Mouse (Mus musculus) forebrain, embryonic 16.5 days (tissue): ENCODE data around the gene March9. TPM values are rescaled to one million over a fixed set of nuclear protein-coding genes. Genes with fewer than 3 reads are reported as not detected.

Experiments
- ATAC-seq: fragments of 200-750 bp; cut with Nextera tagmentation; 2 replicates; pipeline ENCODE4 v1.8.0; 2017; ENCODE audit warnings: mild to moderate bottlenecking, moderate library complexity
- H3K27ac ChIP-seq: fragments of 300-500 bp; sonication (generic); 2 replicates; pipeline ENCODE4 v1.5.1; 2014; ENCODE audit warnings: low read length, control low read depth
- H3K27me3 ChIP-seq: fragments of 300-500 bp; sonication (generic); replicated peaks from 2 replicates; pipeline ENCODE4 v1.6.1; 2014; ENCODE audit warnings: low read length; ENCODE audit not compliant: control insufficient read depth, insufficient read depth
- H3K36me3 ChIP-seq: fragments of 300-500 bp; sonication (generic); 2 replicates; pipeline ENCODE4 v1.6.1; 2014; ENCODE audit not compliant: control insufficient read depth, insufficient read depth
- H3K4me1 ChIP-seq: fragments of 300-500 bp; sonication (generic); replicated peaks from 2 replicates; pipeline ENCODE4 v1.6.1; 2014; ENCODE audit warnings: low read length; ENCODE audit not compliant: control insufficient read depth, insufficient read depth
- H3K4me2 ChIP-seq: fragments of 300-500 bp; sonication (generic); 2 replicates; pipeline ENCODE4 v1.6.1; 2014; ENCODE audit warnings: mild to moderate bottlenecking, low read length, control low read depth
- H3K4me3 ChIP-seq: fragments of 300-500 bp; sonication (generic); replicated peaks from 2 replicates; pipeline ENCODE4 v1.5.1; 2014; ENCODE audit warnings: mild to moderate bottlenecking, low read length, control low read depth
- H3K9ac ChIP-seq: fragments of 300-500 bp; sonication (generic); replicated peaks from 2 replicates; pipeline ENCODE4 v1.6.1; 2014; ENCODE audit warnings: low read depth, low read length, control low read depth
- H3K9me3 ChIP-seq: fragments of 300-500 bp; sonication (generic); 2 replicates; pipeline ENCODE4 v1.6.1; 2016; ENCODE audit warnings: low read length; ENCODE audit not compliant: control insufficient read depth
- WGBS: fragments of 180-500 bp; shearing (Covaris S2); extraction: QIAGEN DNeasy Blood & Tissue Kit; methylation state at CpG from one replicate; pipeline ENCODE4 v1.1.7; 2014; 5-methylcytosine and 5-hydroxymethylcytosine counted together
- polyA plus RNA-seq: library from polyadenylated mRNA; unstranded; fragments of >200 nt; fragmentation: Nextera tagmentation; extraction: Ambion mirVana; gene quantifications from 2 replicates; pipeline ENCODE4 v1.2.1, GENCODE M21; 2015

Gene March9
- polyA plus RNA-seq, 1 experiment from 2014 or later: 6.6 TPM

DNA sequence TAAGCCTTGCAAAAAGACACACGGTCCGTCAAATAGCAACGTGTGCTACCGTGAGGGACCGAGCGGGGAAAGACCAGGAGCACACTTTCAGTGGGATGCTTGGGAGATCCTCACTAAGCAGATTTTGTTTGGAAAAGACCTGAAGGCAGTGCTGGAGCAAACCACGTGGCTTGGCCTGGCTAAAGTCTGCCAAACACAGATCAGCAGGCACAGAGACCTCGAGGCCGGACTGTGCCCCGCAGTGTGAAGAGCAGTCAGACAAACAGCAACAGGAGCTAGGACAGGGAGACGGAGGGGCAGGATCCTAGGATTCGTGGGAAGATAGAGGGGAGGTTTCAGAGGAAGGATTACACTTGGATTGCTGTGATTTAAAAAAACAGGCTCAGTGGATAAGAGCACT lies 23.7 kb downstream of the March9 start:
- Histone ChIP-seq H3K4me1 (peaks cover 4% of the 10 kb centered on the region), H3K27me3 (0 out of 2 replicates have a peak, but pooled peaks cover 2% of the 10 kb centered on the region), H3K9me3 (no peaks in the 10 kb centered on the region), H3K36me3 (no peaks in the 10 kb centered on the region), H3K9ac (no peak overlapping the region), H3K4me3 (no peak overlapping the region), H3K4me2 (no peak overlapping the region), H3K27ac (no peak overlapping the region)
- ATAC-seq: no peak
- WGBS: 80% methylated on average over 12 of the region's 12 CpGs

- Histone ChIP-seq H3K4me1 (peaks cover 6% of the 10 kb centered on the region), H3K4me2 (no peak overlapping the region), H3K36me3 (no peaks in the 10 kb centered on the region), H3K9me3 (no peaks in the 10 kb centered on the region), H3K4me3 (no peak overlapping the region), H3K27ac (no peak overlapping the region), H3K9ac (no peak overlapping the region), H3K27me3 (no peaks in the 10 kb centered on the region)
- ATAC-seq: no peak
- WGBS: 79% methylated on average over 8 of the region's 8 CpGs
Observed at GRCm38 (mm10) chr10:127033301-127033741, 26.7 kb downstream of the March9 start.

DNA sequence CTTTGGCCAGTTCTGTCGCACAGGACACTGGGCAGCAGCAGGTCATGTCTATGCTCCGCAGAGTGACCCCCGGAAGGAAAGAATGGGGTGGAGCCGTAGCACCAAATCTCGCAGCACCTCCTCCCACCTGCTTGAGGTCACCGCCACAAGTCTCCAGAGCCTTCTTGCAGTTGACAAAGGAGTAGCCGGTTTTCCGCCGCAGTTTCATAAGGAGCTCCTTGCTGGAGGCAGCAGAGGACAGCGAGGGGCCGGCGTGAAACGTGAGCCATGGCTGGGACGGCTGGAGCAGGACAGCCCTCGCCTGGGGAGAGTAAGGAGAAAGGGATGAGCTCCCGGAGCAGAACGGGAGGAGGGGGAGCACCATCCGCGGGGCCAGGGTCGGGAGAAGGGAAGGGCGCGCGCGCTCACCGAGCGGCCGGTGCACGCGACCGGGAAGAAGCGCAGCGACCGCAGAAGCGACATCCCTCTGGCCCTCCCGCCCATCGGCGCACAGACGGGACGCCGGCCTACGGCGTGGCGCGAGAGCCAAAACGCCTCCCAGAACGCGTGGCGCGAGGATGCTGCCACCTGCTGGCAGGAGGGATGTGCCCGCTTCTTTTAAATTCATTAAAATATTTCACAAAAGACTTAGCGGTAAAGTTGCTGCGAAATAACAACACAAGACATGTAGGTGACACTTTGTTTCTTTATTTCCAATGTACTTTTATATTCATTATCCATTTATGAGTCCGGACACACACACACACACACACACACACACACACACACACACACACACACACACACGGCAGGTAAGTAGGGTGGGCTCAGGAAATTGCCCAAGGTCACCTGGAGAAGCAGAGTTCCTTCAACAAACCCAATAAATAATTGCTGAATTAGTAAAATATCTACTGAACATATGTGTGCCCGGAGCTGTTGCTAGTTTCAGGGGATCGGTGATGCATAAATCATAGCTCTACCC lies 29.4 kb downstream of the March9 start, which contains the start of gene Tsfm:
Tsfm (minus strand) TSS at position 505 of the 961 bp plus-strand sequence.
- H3K27me3 ChIP-seq: no peaks in the 10 kb centered on the region
- 6% methylated on average over 53 of the region's 56 CpGs for WGBS
- peaks cover 14% of the 10 kb centered on the region for H3K36me3 ChIP-seq
- peak; percentile 90 for ATAC-seq
- H3K9me3 ChIP-seq: no peaks in the 10 kb centered on the region
- H3K9ac ChIP-seq: peak within 1 kb of the TSS; percentile 81
- H3K4me2 ChIP-seq: peak within 1 kb of the TSS; percentile 86
- peak within 1 kb of the TSS; percentile 44 for H3K27ac ChIP-seq
- H3K4me1 ChIP-seq: peaks cover 6% of the 10 kb centered on the region
- peak within 1 kb of the TSS; percentile 82 for H3K4me3 ChIP-seq

GRCm38 (mm10) chr10:127018422-127018821 lies 41.6 kb downstream of the March9 start:
- H3K4me1 ChIP-seq: no peaks in the 10 kb centered on the region
- WGBS: 58% methylated on average over 16 of the region's 16 CpGs
- no peak overlapping the region for H3K4me3 ChIP-seq
- H3K27me3 ChIP-seq: no peaks in the 10 kb centered on the region
- no peaks in the 10 kb centered on the region for H3K9me3 ChIP-seq
- H3K4me2 ChIP-seq: no peak overlapping the region
- no peak for ATAC-seq
- H3K36me3 ChIP-seq: no peaks in the 10 kb centered on the region; the same call in 1 of the 2 replicates
- no peak overlapping the region for H3K9ac ChIP-seq
- H3K27ac ChIP-seq: no peak overlapping the region

- Histone ChIP-seq H3K9me3 (no peaks in the 10 kb centered on the region), H3K27me3 (no peaks in the 10 kb centered on the region), H3K27ac (no peak overlapping the region), H3K4me3 (no peak overlapping the region), H3K4me1 (no peaks in the 10 kb centered on the region), H3K36me3 (no peaks in the 10 kb centered on the region; the same call in 1 of the 2 replicates), H3K4me2 (no peak overlapping the region), H3K9ac (no peak overlapping the region)
- 19% methylated on average over 2 of the region's 2 CpGs for WGBS
- ATAC-seq: no peak
Observed at GRCm38 (mm10) chr10:127017071-127017470, 42.9 kb downstream of the March9 start.

GRCm38 (mm10) chr10:127016488-127016887 lies 43.5 kb downstream of the March9 start:
- 64% methylated on average over 5 of the region's 5 CpGs for WGBS
- no peaks in the 10 kb centered on the region for H3K36me3 ChIP-seq
- H3K4me2 ChIP-seq: no peak overlapping the region
- H3K4me3 ChIP-seq: no peak overlapping the region
- no peak for ATAC-seq
- H3K9ac ChIP-seq: no peak overlapping the region
- no peaks in the 10 kb centered on the region for H3K4me1 ChIP-seq
- no peaks in the 10 kb centered on the region for H3K27me3 ChIP-seq
- H3K27ac ChIP-seq: no peak overlapping the region
- no peaks in the 10 kb centered on the region for H3K9me3 ChIP-seq

Other genes with a start within 250 kb of the March9 start
- 10.0 and 10.5 TPM in 2 replicates for gene Atp23, start 158.8 kb downstream of the March9 start, polyA plus RNA-seq
- gene Ctdsp2, start 81.5 kb downstream of the March9 start, polyA plus RNA-seq: 22.9 and 27.6 TPM in 2 replicates
- gene Avil, start 59.5 kb downstream of the March9 start, polyA plus RNA-seq: 0.15 and 0.40 TPM in 2 replicates
- 60.8 and 66.0 TPM in 2 replicates for gene Tsfm, start 29.3 kb downstream of the March9 start, polyA plus RNA-seq
- 20.1 and 23.0 TPM in 2 replicates for gene Mettl1, start 18.8 kb downstream of the March9 start, polyA plus RNA-seq
- gene Eef1akmt3, start 18.7 kb downstream of the March9 start, polyA plus RNA-seq: 0.11 and 0.18 TPM in 2 replicates
- 0.20 and 0.26 TPM in 2 replicates for gene Cyp27b1, start 11.9 kb downstream of the March9 start, polyA plus RNA-seq
- gene Cdk4, start 3.4 kb upstream of the March9 start, polyA plus RNA-seq: 1,494 and 1,664 TPM in 2 replicates
- gene Tspan31, start 10.1 kb upstream of the March9 start, polyA plus RNA-seq: 119 and 120 TPM in 2 replicates
- 2.2 and 4.7 TPM in 2 replicates for gene Agap2, start 15.1 kb upstream of the March9 start, polyA plus RNA-seq
- gene Os9, start 60.9 kb upstream of the March9 start, polyA plus RNA-seq: 125 and 126 TPM in 2 replicates
- 41.5 and 45.8 TPM in 2 replicates for gene B4galnt1, start 105.0 kb upstream of the March9 start, polyA plus RNA-seq
- gene Slc26a10, start 120.5 kb upstream of the March9 start, polyA plus RNA-seq: 1.0 and 1.6 TPM in 2 replicates
- gene Arhgef25, start 129.9 kb upstream of the March9 start, polyA plus RNA-seq: 32.3 and 33.0 TPM in 2 replicates
- gene Dtx3, start 135.5 kb upstream of the March9 start, polyA plus RNA-seq: 179 and 224 TPM in 2 replicates
- gene Pip4k2c, start 151.4 kb upstream of the March9 start, polyA plus RNA-seq: 26.7 and 28.4 TPM in 2 replicates
- 98.9 and 106 TPM in 2 replicates for gene Kif5a, start 203.2 kb upstream of the March9 start, polyA plus RNA-seq
- gene Dctn2, start 206.2 kb upstream of the March9 start, polyA plus RNA-seq: 319 and 342 TPM in 2 replicates
- 10.2 and 15.3 TPM in 2 replicates for gene Mbd6, start 228.8 kb upstream of the March9 start, polyA plus RNA-seq